Mouse (Mus musculus) ES-Bruce4 (cell line): ENCODE results near the gene Gja4.

ENCODE experiments used
- CTCF ChIP-seq: IDR thresholded peaks from one replicate; pipeline ENCODE4 v1.8.1; 2011; ENCODE audit warnings: low read depth, low read length
- EP300 ChIP-seq: IDR thresholded peaks from 2 replicates; pipeline ENCODE4 v1.6.1; 2011; ENCODE audit warnings: low read depth, low read length; ENCODE audit not compliant: insufficient read depth

DNA sequence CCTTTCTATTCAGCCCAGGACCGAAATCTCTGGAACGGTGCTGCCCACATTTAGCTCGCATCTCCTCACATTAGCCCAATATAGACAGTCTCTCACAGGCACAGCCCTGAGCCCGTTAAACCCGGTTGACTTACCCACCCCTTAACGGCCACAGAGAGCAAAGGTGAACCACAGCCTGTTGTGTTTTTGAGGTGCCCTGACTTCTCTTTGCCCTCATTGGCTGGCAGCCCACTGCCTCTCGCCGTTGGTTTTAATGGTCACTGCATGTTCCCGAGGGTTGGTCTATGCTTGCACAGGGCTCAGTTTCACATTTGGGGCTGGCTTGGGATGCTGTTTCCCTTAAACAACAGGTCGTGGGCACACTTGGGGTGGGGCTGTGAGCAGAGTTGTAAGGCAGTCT lies 10.5 kb upstream of the Gja4 start:
- TF ChIP-seq CTCF (no peak), EP300 (no peak)
